Mouse (Mus musculus) MEL (cell line): ENCODE measurements around the gene Ralb. TPM values are rescaled to one million over a fixed set of nuclear protein-coding genes. Genes with fewer than 3 reads are reported as not detected.

Experiments used
- DNase-seq: peaks from one replicate; pipeline ENCODE4 v3.0.0; 2011; ENCODE audit warnings: low read depth, low spot score
- H3K27ac ChIP-seq: 2 replicates; pipeline ENCODE4 v1.5.1; 2012; ENCODE audit warnings: low read depth, mild to moderate bottlenecking, control low read depth, low read length, moderate library complexity; ENCODE audit not compliant: control insufficient read depth
- H3K27me3 ChIP-seq, 2 experiments: fragments of 150-350 bp in 1 of 2; sonication (generic) in 1 of 2; 2 replicates each; pipeline ENCODE4 v1.6.1; 2012; ENCODE audit warnings: low read length in 2 of 2, mild to moderate bottlenecking in 2 of 2, improper control_type of control experiment in 1 of 2, moderate library complexity in 1 of 2; ENCODE audit not compliant: insufficient read depth in 2 of 2, control insufficient read depth in 1 of 2
- H3K36me3 ChIP-seq, 2 experiments: 2 replicates each; pipeline ENCODE4 v1.6.1; 2012 to 2014; ENCODE audit warnings: low read length in 2 of 2, improper control_type of control experiment in 1 of 2, inconsistent platforms in 1 of 2, mild to moderate bottlenecking in 1 of 2; ENCODE audit not compliant: insufficient read depth in 2 of 2, control insufficient read depth in 1 of 2
- H3K4me1 ChIP-seq, 2 experiments: fragments of 150-350 bp in 1 of 2; sonication (generic) in 1 of 2; 2 replicates each; pipeline ENCODE4 v1.6.1; 2012; ENCODE audit warnings: low read length in 2 of 2, improper control_type of control experiment in 1 of 2, mild to moderate bottlenecking in 1 of 2; ENCODE audit not compliant: insufficient read depth in 2 of 2, control insufficient read depth in 1 of 2
- H3K4me3 ChIP-seq, 2 experiments: fragments of 150-350 bp in 1 of 2; sonication (generic) in 1 of 2; 2 replicates each; pipeline ENCODE4 v1.5.1; 2012; ENCODE audit warnings: low read depth in 2 of 2, low read length in 2 of 2, mild to moderate bottlenecking in 2 of 2, moderate library complexity in 2 of 2, control low read depth in 1 of 2, improper control_type of control experiment in 1 of 2; ENCODE audit not compliant: control insufficient read depth in 1 of 2, insufficient read depth in 1 of 2
- H3K79me2 ChIP-seq: 2 replicates; pipeline ENCODE4 v1.6.1; 2012; ENCODE audit warnings: mild to moderate bottlenecking, low read length, moderate library complexity; ENCODE audit not compliant: control insufficient read depth, poor library complexity, insufficient read depth
- H3K9ac ChIP-seq: 2 replicates; pipeline ENCODE4 v1.6.1; 2012; ENCODE audit warnings: low read depth, mild to moderate bottlenecking, control low read depth, low read length, moderate library complexity; ENCODE audit not compliant: control insufficient read depth, poor library complexity, severe bottlenecking
- H3K9me3 ChIP-seq: fragments of 150-350 bp; sonication (generic); replicated peaks from 2 replicates; pipeline ENCODE4 v1.6.1; 2012; ENCODE audit warnings: mild to moderate bottlenecking, low read length, improper control_type of control experiment, moderate library complexity; ENCODE audit not compliant: insufficient read depth
- CHD2 ChIP-seq: IDR thresholded peaks from 2 replicates; pipeline ENCODE4 v1.6.1; 2011; ENCODE audit warnings: low read length, improper control_type of control experiment
- ELF1 ChIP-seq: IDR thresholded peaks from 2 replicates; pipeline ENCODE4 v1.6.1; 2014; ENCODE audit warnings: low read depth, mild to moderate bottlenecking, inconsistent platforms, low read length, improper control_type of control experiment, moderate library complexity
- EP300 ChIP-seq, 2 experiments: IDR thresholded peaks; 2 replicates each; pipeline ENCODE4 v1.6.1; 2011; ENCODE audit warnings: improper control_type of control experiment in 2 of 2, low read length in 2 of 2, low read depth in 1 of 2, mild to moderate bottlenecking in 1 of 2
- HCFC1 ChIP-seq: IDR thresholded peaks from 2 replicates; pipeline ENCODE4 v1.6.1; 2012; ENCODE audit warnings: low read depth, mild to moderate bottlenecking, inconsistent platforms, low read length, improper control_type of control experiment, moderate library complexity
- MAX ChIP-seq: IDR thresholded peaks from 2 replicates; pipeline ENCODE4 v1.6.1; 2011; ENCODE audit warnings: low read length, improper control_type of control experiment
- MXI1 ChIP-seq: IDR thresholded peaks from 2 replicates; pipeline ENCODE4 v1.6.1; 2011; ENCODE audit warnings: mild to moderate bottlenecking, low read depth, low read length, improper control_type of control experiment
- MYB ChIP-seq: IDR thresholded peaks from 2 replicates; pipeline ENCODE4 v1.6.1; 2011; ENCODE audit warnings: mild to moderate bottlenecking, low read depth, low read length, improper control_type of control experiment
- MYC ChIP-seq: IDR thresholded peaks from 2 replicates; pipeline ENCODE4 v1.6.1; 2011; ENCODE audit warnings: low read depth, mild to moderate bottlenecking, low read length, improper control_type of control experiment, moderate library complexity
- NELFE ChIP-seq: IDR thresholded peaks from 2 replicates; pipeline ENCODE4 v1.6.1; 2011; ENCODE audit warnings: low read depth, low read length, improper control_type of control experiment
- NRF1 ChIP-seq: IDR thresholded peaks from 2 replicates; pipeline ENCODE4 v1.6.1; 2014; ENCODE audit warnings: low read depth, mild to moderate bottlenecking, inconsistent platforms, low read length, improper control_type of control experiment, moderate library complexity; ENCODE audit not compliant: poor library complexity, insufficient read depth, severe bottlenecking
- POLR2A ChIP-seq, 2 experiments: IDR thresholded peaks; 2 replicates each; pipeline ENCODE4 v1.6.1; 2011 to 2012; ENCODE audit warnings: low read length in 2 of 2, mild to moderate bottlenecking in 2 of 2, control low read depth in 1 of 2, improper control_type of control experiment in 1 of 2, low read depth in 1 of 2, moderate library complexity in 1 of 2; ENCODE audit not compliant: control insufficient read depth in 1 of 2, insufficient read depth in 1 of 2, poor library complexity in 1 of 2
- POLR2AphosphoS2 ChIP-seq: IDR thresholded peaks from 2 replicates; pipeline ENCODE4 v1.6.1; 2011; ENCODE audit warnings: low read length, improper control_type of control experiment
- RAD21 ChIP-seq: IDR thresholded peaks from 2 replicates; pipeline ENCODE4 v1.6.1; 2011; ENCODE audit warnings: mild to moderate bottlenecking, low read depth, low read length, improper control_type of control experiment
- RCOR1 ChIP-seq: IDR thresholded peaks from 2 replicates; pipeline ENCODE4 v1.6.1; 2012; ENCODE audit warnings: low read depth, mild to moderate bottlenecking, inconsistent platforms, low read length, improper control_type of control experiment
- TAL1 ChIP-seq: IDR thresholded peaks from 2 replicates; pipeline ENCODE4 v1.6.1; 2012; ENCODE audit warnings: mild to moderate bottlenecking, inconsistent platforms, low read length, moderate library complexity, mixed read lengths
- TCF12 ChIP-seq: IDR thresholded peaks from 2 replicates; pipeline ENCODE4 v1.6.1; 2014; ENCODE audit warnings: low read depth, mild to moderate bottlenecking, inconsistent platforms, low read length, improper control_type of control experiment, moderate library complexity
- UBTF ChIP-seq: IDR thresholded peaks from 2 replicates; pipeline ENCODE4 v1.6.1; 2012; ENCODE audit warnings: low read depth, mild to moderate bottlenecking, inconsistent platforms, low read length, improper control_type of control experiment, moderate library complexity, borderline replicate concordance; ENCODE audit not compliant: insufficient read depth
- ZC3H11A ChIP-seq: IDR thresholded peaks from 2 replicates; pipeline ENCODE4 v1.6.1; 2012; ENCODE audit warnings: low read depth, mild to moderate bottlenecking, inconsistent platforms, low read length, improper control_type of control experiment
- ZKSCAN1 ChIP-seq: IDR thresholded peaks from 2 replicates; pipeline ENCODE4 v1.6.1; 2012; ENCODE audit warnings: low read depth, mild to moderate bottlenecking, inconsistent platforms, low read length, improper control_type of control experiment, moderate library complexity
- ZNF384 ChIP-seq: IDR thresholded peaks from 2 replicates; pipeline ENCODE4 v1.6.1; 2012; ENCODE audit warnings: low read depth, mild to moderate bottlenecking, inconsistent platforms, low read length, improper control_type of control experiment
- polyA plus RNA-seq, 2 experiments: library from polyadenylated mRNA; stranded (reverse) in 1 of 2; unstranded in 1 of 2; fragments of >175 nt in 1 of 2; fragments of >200 nt in 1 of 2; gene quantifications; 2 replicates each; pipeline versions ENCODE4 v1.2.1 to v1.2.4; 2012; ENCODE audit warnings: low replicate concordance in 2 of 2, low read depth in 1 of 2; ENCODE audit not compliant: insufficient read length in 2 of 2, insufficient read depth in 1 of 2, missing spikeins in 1 of 2
- total RNA-seq: library from RNA; depleted of rRNA; stranded (reverse); fragments of 300-350 nt; gene quantifications from 2 replicates; pipeline ENCODE4 v1.2.3, GENCODE M21; 2012

Gene Ralb
- total and polyA plus RNA-seq, 3 experiments, result 28.0 to 45.1 TPM; not detected in 1

GRCm38 (mm10) chr1:119457528-119457855, 47.1 kb downstream of the Ralb start:
- no peak for DNase-seq
- H3K79me2 ChIP-seq, result no peaks in the 10 kb centered on the region
- no peak overlapping the region for H3K27ac ChIP-seq
- no peak for TF ChIP-seq TCF12
- TF ChIP-seq, all 39 proteins: peak for 0
- 0 out of 4 replicates have a peak, but pooled peaks cover 0 to 3% of the 10 kb centered on the region in 2 experiments for H3K4me1 ChIP-seq
- H3K9me3 ChIP-seq, result no peaks in the 10 kb centered on the region
- no peak overlapping the region for H3K9ac ChIP-seq
- no peaks in the 10 kb centered on the region for H3K36me3 ChIP-seq
- no peaks in the 10 kb centered on the region; a peak in 1 of 4 replicates for H3K27me3 ChIP-seq
- H3K4me3 ChIP-seq, result no peak overlapping the region

- Histone ChIP-seq H3K27me3 (no peaks in the 10 kb centered on the region; a peak in 1 of 4 replicates), H3K36me3 (no peaks in the 10 kb centered on the region), H3K27ac (no peak overlapping the region), H3K4me3 (no peak overlapping the region), H3K9ac (no peak overlapping the region), H3K9me3 (no peaks in the 10 kb centered on the region), H3K79me2 (no peaks in the 10 kb centered on the region), H3K4me1 (0 out of 4 replicates have a peak, but pooled peaks cover 0 to 3% of the 10 kb centered on the region in 2 experiments)
- TF ChIP-seq MXI1 (no peak), HCFC1 (no peak), MYC (no peak), ZKSCAN1 (no peak), RAD21 (no peak), ZNF384 (no peak), EP300 (IDR thresholded peaks at IDR 0.05; ENCODE audit: low read depth in 1 of 2, low read length in 2 of 2) (no peak), ELF1 (no peak), CHD2 (no peak), TAL1 (no peak), NRF1 (no peak), RCOR1 (no peak), ZC3H11A (no peak), POLR2AphosphoS2 (no peak), NELFE (no peak), POLR2A (IDR thresholded peaks at IDR 0.05; ENCODE audit: control insufficient read depth in 1 of 2, insufficient read depth in 1 of 2, low read depth in 1 of 2, low read length in 2 of 2, poor library complexity in 1 of 2) (no peak), UBTF (no peak), MYB (no peak), MAX (no peak)
- DNase-seq, result no peak
Measured at GRCm38 (mm10) chr1:119456671-119457527, 47.7 kb downstream of the Ralb start.
